Mouse (Mus musculus) CH12.LX (cell line): ENCODE measurements around the gene D630039A03Rik. TPM values are rescaled to one million over a fixed set of nuclear protein-coding genes. Genes with fewer than 3 reads are reported as not detected.

Source experiments
- DNase-seq: peaks from one replicate; pipeline ENCODE4 v3.0.0-alpha.2; 2013; ENCODE audit errors: extremely low read depth
- H3K27ac ChIP-seq: 2 replicates; pipeline ENCODE4 v1.5.1; 2012; ENCODE audit warnings: low read depth, mild to moderate bottlenecking, control low read depth, moderate library complexity; ENCODE audit not compliant: insufficient read depth
- H3K27me3 ChIP-seq: replicated peaks from 2 replicates; pipeline ENCODE3; 2012; ENCODE audit warnings: inconsistent platforms
- H3K36me3 ChIP-seq, 2 experiments: replicated peaks in 1 of 2; 2 replicates each; pipeline versions ENCODE3 to v1.6.1; 2012; ENCODE audit warnings: inconsistent platforms in 1 of 2, low read length in 1 of 2, mild to moderate bottlenecking in 1 of 2, mixed read lengths in 1 of 2, moderate library complexity in 1 of 2; ENCODE audit not compliant: control insufficient read depth in 1 of 2, insufficient read depth in 1 of 2
- H3K4me1 ChIP-seq, 2 experiments: 2 replicates each; pipeline ENCODE4 v1.6.1; 2012; ENCODE audit warnings: inconsistent platforms in 1 of 2, moderate library complexity in 1 of 2; ENCODE audit not compliant: insufficient read depth in 2 of 2, control insufficient read depth in 1 of 2
- H3K4me2 ChIP-seq: 2 replicates; pipeline ENCODE4 v1.6.1; 2012; ENCODE audit warnings: low read depth, mild to moderate bottlenecking, control low read depth; ENCODE audit not compliant: poor library complexity, insufficient read depth, severe bottlenecking
- H3K4me3 ChIP-seq, 3 experiments: fragments of 150-350 bp in 1 of 3; sonication (generic) in 1 of 3; replicated peaks in 1 of 3; 2 replicates each; pipeline versions ENCODE3 to v1.5.1; 2011 to 2012; ENCODE audit warnings: low read depth in 2 of 3, low read length in 2 of 3, mild to moderate bottlenecking in 2 of 3, moderate library complexity in 2 of 3, control low read depth in 1 of 3, improper control_type of control experiment in 1 of 3, inconsistent platforms in 1 of 3, mixed read lengths in 1 of 3; ENCODE audit not compliant: poor library complexity in 1 of 3
- H3K79me2 ChIP-seq: replicated peaks from 2 replicates; pipeline ENCODE4 v1.6.1; 2012; ENCODE audit warnings: mild to moderate bottlenecking, moderate library complexity; ENCODE audit not compliant: control insufficient read depth, poor library complexity, insufficient read depth, severe bottlenecking; ENCODE audit errors: extremely low read depth
- H3K9ac ChIP-seq: 2 replicates; pipeline ENCODE4 v1.6.1; 2012; ENCODE audit warnings: low read depth, mild to moderate bottlenecking, control low read depth, moderate library complexity; ENCODE audit not compliant: insufficient read depth
- H3K9me3 ChIP-seq: replicated peaks from 2 replicates; pipeline ENCODE3; 2012; ENCODE audit warnings: low read length, inconsistent platforms, mixed read lengths
- ELF1 ChIP-seq: IDR thresholded peaks from 2 replicates; pipeline ENCODE4 v1.6.1; 2014; ENCODE audit warnings: low read depth, mild to moderate bottlenecking, inconsistent platforms, low read length, improper control_type of control experiment
- HCFC1 ChIP-seq: IDR thresholded peaks from 2 replicates; pipeline ENCODE4 v1.6.1; 2012; ENCODE audit warnings: low read depth, mild to moderate bottlenecking, inconsistent platforms, low read length, improper control_type of control experiment
- JUN ChIP-seq: IDR thresholded peaks from 2 replicates; pipeline ENCODE4 v1.6.1; 2011; ENCODE audit warnings: low read depth, mild to moderate bottlenecking, low read length, improper control_type of control experiment, moderate library complexity; ENCODE audit not compliant: insufficient read depth
- MAFK ChIP-seq: IDR thresholded peaks from 2 replicates; pipeline ENCODE4 v1.6.1; 2011; ENCODE audit warnings: low read length, improper control_type of control experiment; ENCODE audit not compliant: insufficient replicate concordance
- NELFE ChIP-seq: IDR thresholded peaks from 2 replicates; pipeline ENCODE4 v1.6.1; 2011; ENCODE audit warnings: low read depth, low read length, improper control_type of control experiment
- PAX5 ChIP-seq: IDR thresholded peaks from 2 replicates; pipeline ENCODE4 v1.6.1; 2012; ENCODE audit warnings: low read length, inconsistent platforms, mixed read lengths
- POLR2AphosphoS2 ChIP-seq: IDR thresholded peaks from 2 replicates; pipeline ENCODE4 v1.6.1; 2011; ENCODE audit warnings: low read depth, low read length, improper control_type of control experiment
- USF1 ChIP-seq: IDR thresholded peaks from 2 replicates; pipeline ENCODE4 v1.6.1; 2014; ENCODE audit warnings: low read depth, mild to moderate bottlenecking, inconsistent platforms, low read length, improper control_type of control experiment
- ZNF384 ChIP-seq: IDR thresholded peaks from 2 replicates; pipeline ENCODE4 v1.6.1; 2012; ENCODE audit warnings: low read depth, low read length, improper control_type of control experiment, inconsistent platforms
- dilution Hi-C: fragments of 300-500 bp; cut with MboI; formaldehyde crosslinking; loops from 2 replicates; pipeline ENCODE4 v1.14.3; 2020; ENCODE audit warnings: low sequenced_read_pairs; ENCODE audit not compliant: extremely low pct_unique_long_range_greater_than_20kb, extremely low pct_ligation_motif_present
- in situ Hi-C: fragments of 300-500 bp; cut with MboI; formaldehyde crosslinking; loops from 3 replicates; pipeline ENCODE4 v1.14.3; 2019; ENCODE audit warnings: low sequenced_read_pairs, low pct_ligation_motif_present, low pct_unique_long_range_greater_than_20kb, mixed read lengths
- polyA plus RNA-seq: library from polyadenylated mRNA; unstranded; fragments of >175 nt; gene quantifications from 2 replicates; pipeline ENCODE4 v1.2.1, GENCODE M21; 2012; ENCODE audit warnings: low read depth; ENCODE audit not compliant: insufficient read length
- total RNA-seq, 2 experiments: library from RNA; depleted of rRNA; stranded (reverse); fragments of 300-350 nt in 1 of 2; fragments of >200 nt in 1 of 2; gene quantifications; 2 replicates each; pipeline ENCODE4 v1.2.3; 2012 to 2014

The D630039A03Rik gene
- total and polyA plus RNA-seq, 3 experiments: not detected

GRCm38 (mm10) chr4:57942892-57943291 is 26.8 kb upstream of the D630039A03Rik start:
- H3K27ac ChIP-seq: no peak overlapping the region
- TF ChIP-seq POLR2AphosphoS2 (peak; percentile 52; the same call in 1 of the 2 replicates), ELF1 (no peak)

DNA sequence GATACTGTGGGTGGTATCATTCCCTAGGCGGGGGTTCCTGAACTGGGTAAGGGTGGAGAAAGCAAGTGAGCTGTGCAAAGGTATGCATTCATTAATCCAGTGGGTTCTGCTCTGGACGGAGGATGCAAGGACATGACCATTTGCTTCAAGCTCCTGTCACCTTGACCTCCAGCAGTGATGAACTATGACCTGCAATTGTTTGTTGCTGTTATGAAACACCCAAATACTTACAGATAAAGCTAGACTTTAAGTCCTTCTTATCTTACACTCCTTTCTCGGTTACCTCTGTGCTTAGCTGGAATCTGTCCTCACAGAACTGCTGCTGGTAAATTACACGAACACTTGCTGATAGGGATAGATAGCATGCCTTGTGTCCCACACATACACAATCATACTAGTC is 24.5 kb upstream of the D630039A03Rik start:
- no peaks in the 10 kb centered on the region for H3K9me3 ChIP-seq
- no peak overlapping the region for H3K4me2 ChIP-seq
- H3K27ac ChIP-seq: no peak overlapping the region
- H3K27me3 ChIP-seq: no peaks in the 10 kb centered on the region
- dilution Hi-C loops: no loop called here
- H3K4me1 ChIP-seq: no peaks in the 10 kb centered on the region
- H3K36me3 ChIP-seq: peaks cover 17 to 38% of the 10 kb centered on the region in 2 experiments
- in situ Hi-C loops: no loop called here
- no peak overlapping the region for H3K4me3 ChIP-seq
- no peak for DNase-seq
- H3K79me2 ChIP-seq: no peaks in the 10 kb centered on the region
- no peak overlapping the region for H3K9ac ChIP-seq
- TF ChIP-seq MAFK: no peak
- TF ChIP-seq ZNF384: no peak
- TF ChIP-seq PAX5: no peak
- TF ChIP-seq JUN: no peak
- no peak for TF ChIP-seq HCFC1
- TF ChIP-seq USF1: no peak

More at GRCm38 (mm10) chr4:57942892-57943291, 26.8 kb upstream of the D630039A03Rik start:
- Histone ChIP-seq H3K36me3 (peaks cover 32 to 61% of the 10 kb centered on the region in 2 experiments), H3K9ac (no peak overlapping the region), H3K27me3 (no peaks in the 10 kb centered on the region), H3K4me2 (no peak overlapping the region), H3K9me3 (no peaks in the 10 kb centered on the region), H3K4me1 (no peaks in the 10 kb centered on the region), H3K4me3 (no peak overlapping the region), H3K79me2 (no peaks in the 10 kb centered on the region)
- dilution Hi-C loops (no loop called here), in situ Hi-C loops (no loop called here)
- DNase-seq: no peak

DNA sequence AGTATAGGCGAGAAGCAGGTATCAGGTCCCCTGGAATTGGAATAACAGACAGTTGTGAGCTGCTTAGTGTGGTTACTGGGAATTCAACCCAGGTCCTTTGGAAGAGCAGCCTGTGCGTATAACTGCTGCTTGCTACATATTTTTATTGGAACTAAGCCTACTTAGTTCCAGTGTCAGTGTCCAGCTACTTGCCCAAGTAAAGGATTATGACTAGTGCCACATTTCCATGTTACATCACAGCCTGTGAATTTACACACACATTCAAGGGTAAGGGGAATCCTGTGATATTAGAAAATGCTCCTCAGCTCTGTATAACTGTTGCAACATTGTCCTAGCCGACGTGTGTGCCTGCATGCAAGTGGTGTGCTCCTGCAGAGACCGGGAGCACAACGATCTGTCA is 21.2 kb upstream of the D630039A03Rik start:
- H3K79me2 ChIP-seq: no peaks in the 10 kb centered on the region

More for the DNA sequence above, 21.2 kb upstream of the D630039A03Rik start:
- Histone ChIP-seq H3K4me2 (no peak overlapping the region), H3K4me1 (no peaks in the 10 kb centered on the region), H3K9ac (no peak overlapping the region), H3K27ac (no peak overlapping the region), H3K9me3 (peaks cover 4% of the 10 kb centered on the region), H3K4me3 (no peak overlapping the region), H3K27me3 (no peaks in the 10 kb centered on the region), H3K36me3 (peaks cover 0 to 7% of the 10 kb centered on the region in 2 experiments)
- in situ Hi-C loops: no loop called here
- TF ChIP-seq ELF1: no peak
- TF ChIP-seq NELFE: no peak
- DNase-seq: no peak
- dilution Hi-C loops: no loop called here
